22 mouse cellular contexts compared by ENCODE assay signal in genomic region chr16:6851393-6851792, GRCm38 (mm10).
DNase-seq lines count a peak whose midpoint lies in the region; ATAC-seq lines count a peak whose summit lies in the region.
"Had no signal": no experiment of that assay in that cellular context is flagged by ENCODE, and none has a peak within 500 bp of the region (broad histone marks: within the 10 kb centered on the region; RNA-seq: fewer than 3 reads in every experiment).

No protein-coding gene starts in this region.

- no peaks in the 10 kb centered on the region for H3K27me3 ChIP-seq in midbrain, embryonic 11.5 days (ENCODE audit: control insufficient read depth, insufficient read depth, low read length)
- no peaks in the 10 kb centered on the region for H3K27me3 ChIP-seq in midbrain, embryonic 16.5 days (ENCODE audit: control insufficient read depth, insufficient read depth, low read depth, low read length)
- H3K27me3 ChIP-seq in embryonic facial prominence, embryonic 10.5 days (replicated peaks; ENCODE audit: low read depth, poor library complexity, severe bottlenecking) = no peaks in the 10 kb centered on the region
- H3K27me3 ChIP-seq: embryonic facial prominence, embryonic 15.5 days; heart, embryonic 12.5 days; limb, embryonic 15.5 days; megakaryocyte, embryonic 14.5 days; stomach, embryonic 15.5 days had no signal

- peak; percentile 66 for ATAC-seq in midbrain, embryonic 11.5 days (ENCODE audit: low FRiP score)
- ATAC-seq in midbrain, embryonic 16.5 days = no peak
- ATAC-seq: CD4-positive, CD25-positive, alpha-beta regulatory T cell, adult 4 months had no signal

- WGBS in midbrain, embryonic 11.5 days = 14% methylated on average over 9 of the region's 9 CpGs
- WGBS in midbrain, embryonic 16.5 days = 17% methylated on average over 9 of the region's 9 CpGs
- WGBS in embryonic facial prominence, embryonic 10.5 days = 60% methylated on average over 9 of the region's 9 CpGs

- no peak overlapping the region for H3K9ac ChIP-seq in midbrain, embryonic 11.5 days (ENCODE audit: low read length)
- H3K9ac ChIP-seq in midbrain, embryonic 16.5 days (ENCODE audit: low read depth, low read length) = no peak overlapping the region
- H3K9ac ChIP-seq: embryonic facial prominence, embryonic 15.5 days; forebrain, embryonic 12.5 days; heart, embryonic 12.5 days; limb, embryonic 15.5 days; stomach, embryonic 15.5 days had no signal

- no peak overlapping the region for H3K4me2 ChIP-seq in midbrain, embryonic 11.5 days
- no peak overlapping the region for H3K4me2 ChIP-seq in midbrain, embryonic 16.5 days (ENCODE audit: low read length)
- H3K4me2 ChIP-seq: embryonic facial prominence, embryonic 15.5 days; forebrain, embryonic 12.5 days; heart, embryonic 12.5 days; limb, embryonic 15.5 days; stomach, embryonic 15.5 days had no signal

- H3K9me3 ChIP-seq in midbrain, embryonic 11.5 days (ENCODE audit: control insufficient read depth, low read length) = no peaks in the 10 kb centered on the region
- no peaks in the 10 kb centered on the region for H3K9me3 ChIP-seq in midbrain, embryonic 16.5 days (replicated peaks; ENCODE audit: control insufficient read depth, low read length, poor library complexity, severe bottlenecking)
- no peaks in the 10 kb centered on the region for H3K9me3 ChIP-seq in embryonic facial prominence, embryonic 10.5 days
- H3K9me3 ChIP-seq: embryonic facial prominence, embryonic 15.5 days; forebrain, embryonic 12.5 days; heart, embryonic 12.5 days; limb, embryonic 15.5 days; megakaryocyte, embryonic 14.5 days; stomach, embryonic 15.5 days had no signal

- H3K4me3 ChIP-seq in midbrain, embryonic 11.5 days (ENCODE audit: low read depth, low read length) = no peak overlapping the region
- no peak overlapping the region for H3K4me3 ChIP-seq in midbrain, embryonic 16.5 days (ENCODE audit: low read depth, low read length)
- no peak overlapping the region for H3K4me3 ChIP-seq in embryonic facial prominence, embryonic 10.5 days
- H3K4me3 ChIP-seq: embryonic facial prominence, embryonic 15.5 days; forebrain, embryonic 12.5 days; heart, embryonic 12.5 days; limb, embryonic 15.5 days; megakaryocyte, embryonic 14.5 days; stomach, embryonic 15.5 days had no signal

- DNase-seq in adrenal gland, adult (ENCODE audit: inconsistent age in 2 of 2, low spot score in 1 of 2) = peak; percentile 58 to 84
- DNase-seq in adrenal gland, adult 18-20 months (ENCODE audit: low spot score in 2 of 2) = no peak
- no peak for DNase-seq in midbrain, embryonic 11.5 days (ENCODE audit: low spot score, missing footprints)
- peak; percentile 30 for DNase-seq in adrenal gland, postnatal 14 days
- peak; percentile 26 for DNase-seq in embryonic facial prominence, embryonic 10.5 days (ENCODE audit: low spot score)
- no peak for DNase-seq in kidney, postnatal 4 days
- DNase-seq in thymus, postnatal 4 days = no peak
- DNase-seq: cerebellum, adult 18-20 months; cerebellum, postnatal 36 days; kidney, adult 18-20 months; kidney, postnatal 14 days; lung, postnatal 14 days; right cerebral cortex, adult 18-20 months; thymus, postnatal 25 days had no signal

- no peak overlapping the region for H3K27ac ChIP-seq in midbrain, embryonic 11.5 days (ENCODE audit: low read depth, low read length)
- H3K27ac ChIP-seq in midbrain, embryonic 16.5 days (ENCODE audit: low read length) = no peak overlapping the region
- no peak overlapping the region for H3K27ac ChIP-seq in embryonic facial prominence, embryonic 10.5 days (replicated peaks)
- H3K27ac ChIP-seq: embryonic facial prominence, embryonic 15.5 days; forebrain, embryonic 12.5 days; limb, embryonic 15.5 days; stomach, embryonic 15.5 days had no signal

- no peaks in the 10 kb centered on the region for H3K36me3 ChIP-seq in midbrain, embryonic 11.5 days (ENCODE audit: control insufficient read depth, insufficient read depth, low read length)
- no peaks in the 10 kb centered on the region for H3K36me3 ChIP-seq in midbrain, embryonic 16.5 days (ENCODE audit: control insufficient read depth, insufficient read depth, low read length)
- no peaks in the 10 kb centered on the region for H3K36me3 ChIP-seq in embryonic facial prominence, embryonic 10.5 days (replicated peaks)
- H3K36me3 ChIP-seq: embryonic facial prominence, embryonic 15.5 days; forebrain, embryonic 12.5 days; heart, embryonic 12.5 days; limb, embryonic 15.5 days; stomach, embryonic 15.5 days had no signal

- H3K4me1 ChIP-seq in midbrain, embryonic 11.5 days (ENCODE audit: control insufficient read depth, insufficient read depth, low read length) = no peaks in the 10 kb centered on the region
- H3K4me1 ChIP-seq in midbrain, embryonic 16.5 days (ENCODE audit: control insufficient read depth, insufficient read depth, low read length) = no peaks in the 10 kb centered on the region
- H3K4me1 ChIP-seq in embryonic facial prominence, embryonic 10.5 days = no peaks in the 10 kb centered on the region
- H3K4me1 ChIP-seq: embryonic facial prominence, embryonic 15.5 days; heart, embryonic 12.5 days; limb, embryonic 15.5 days; megakaryocyte, embryonic 14.5 days; stomach, embryonic 15.5 days had no signal

Comparison
In these comparisons a context has a peak if more than half of its experiments do, and no peak if none do; other contexts are left out.
1. DNase-seq: peak in adrenal gland, adult (2 of 2), adrenal gland, postnatal 14 days (single experiment) and embryonic facial prominence, embryonic 10.5 days (single experiment); none in adrenal gland, adult 18-20 months (0 of 2), midbrain, embryonic 11.5 days (single experiment), kidney, postnatal 4 days (0 of 2) and thymus, postnatal 4 days (single experiment).